Mouse (Mus musculus) cortical plate, adult 2 months (tissue): Measurements from ENCODE around the gene Rora. TPM values are rescaled to one million over a fixed set of nuclear protein-coding genes. Genes with fewer than 3 reads are reported as not detected.

Source experiments
- H3K27ac ChIP-seq: fragments of 200-500 bp; 2 replicates; pipeline ENCODE4 v1.5.1; 2012; ENCODE audit warnings: low read length, control low read depth, inconsistent platforms; ENCODE audit not compliant: insufficient read depth
- H3K4me1 ChIP-seq: fragments of 200-500 bp; 2 replicates; pipeline ENCODE4 v1.6.1; 2011; ENCODE audit warnings: low read length; ENCODE audit not compliant: control insufficient read depth, insufficient read depth
- H3K4me3 ChIP-seq: fragments of 200-500 bp; 2 replicates; pipeline ENCODE4 v1.5.1; 2011; ENCODE audit warnings: mild to moderate bottlenecking, low read length, control low read depth; ENCODE audit not compliant: insufficient read depth
- CTCF ChIP-seq: fragments of 200-500 bp; IDR thresholded peaks from 2 replicates; pipeline ENCODE4 v1.5.1; 2011; ENCODE audit warnings: mild to moderate bottlenecking, control low read depth, low read length; ENCODE audit not compliant: insufficient read depth; ENCODE audit errors: extremely low read depth
- POLR2A ChIP-seq: fragments of 200-500 bp; IDR thresholded peaks from 2 replicates; pipeline ENCODE4 v1.6.1; 2011; ENCODE audit warnings: mild to moderate bottlenecking, low read length, control low read depth; ENCODE audit not compliant: insufficient read depth; ENCODE audit errors: extremely low read depth
- polyA plus RNA-seq: library from polyadenylated mRNA; depleted of rRNA; stranded (reverse); fragments of >200 nt; gene quantifications from 2 replicates; pipeline ENCODE4 v1.2.3, GENCODE M21; 2012

Gene Rora
- polyA plus RNA-seq, 1 experiment, result 23.6 TPM

GRCm38 (mm10) chr9:69323831-69324230 is 670.2 kb downstream of the Rora start:
- no peak for TF ChIP-seq POLR2A
- TF ChIP-seq CTCF, result no peak
- H3K27ac ChIP-seq, result no peak overlapping the region
- H3K4me1 ChIP-seq, result peaks cover 1% of the 10 kb centered on the region; the same call in 1 of the 2 replicates
- no peak overlapping the region for H3K4me3 ChIP-seq

- TF ChIP-seq POLR2A (no peak), CTCF (no peak)
- no peak overlapping the region for H3K4me3 ChIP-seq
- H3K4me1 ChIP-seq, result peaks cover 1% of the 10 kb centered on the region; the same call in 1 of the 2 replicates
- H3K27ac ChIP-seq, result no peak overlapping the region
These were observed 673.5 kb downstream of the Rora start for GRCm38 (mm10) chr9:69327077-69327476.

GRCm38 (mm10) chr9:69327591-69327990 is 674.0 kb downstream of the Rora start:
- Histone ChIP-seq H3K4me3 (no peak overlapping the region), H3K27ac (no peak overlapping the region), H3K4me1 (peaks cover 1% of the 10 kb centered on the region; the same call in 1 of the 2 replicates)
- TF ChIP-seq CTCF (no peak), POLR2A (no peak)

GRCm38 (mm10) chr9:69331790-69332189 is 678.2 kb downstream of the Rora start:
- H3K27ac ChIP-seq, result no peak overlapping the region
- H3K4me3 ChIP-seq, result no peak overlapping the region
- no peak for TF ChIP-seq CTCF
- TF ChIP-seq POLR2A, result no peak
- peaks cover under 1% of the 10 kb centered on the region for H3K4me1 ChIP-seq

GRCm38 (mm10) chr9:69332802-69333568 is 679.4 kb downstream of the Rora start:
- TF ChIP-seq POLR2A (no peak), CTCF (no peak)
- no peak overlapping the region for H3K27ac ChIP-seq
- no peaks in the 10 kb centered on the region; the same call in 1 of the 2 replicates for H3K4me1 ChIP-seq
- H3K4me3 ChIP-seq, result no peak overlapping the region

- TF ChIP-seq CTCF, result no peak
- Histone ChIP-seq H3K4me1 (no peaks in the 10 kb centered on the region; the same call in 1 of the 2 replicates), H3K4me3 (no peak overlapping the region), H3K27ac (no peak overlapping the region)
These were observed 680.1 kb downstream of the Rora start for GRCm38 (mm10) chr9:69333654-69334053.

GRCm38 (mm10) chr9:69334106-69334505 is 680.5 kb downstream of the Rora start:
- no peaks in the 10 kb centered on the region; the same call in 1 of the 2 replicates for H3K4me1 ChIP-seq
- H3K27ac ChIP-seq, result no peak overlapping the region
- no peak overlapping the region for H3K4me3 ChIP-seq
- TF ChIP-seq POLR2A, result no peak
- no peak for TF ChIP-seq CTCF

GRCm38 (mm10) chr9:69336063-69336462 is 682.5 kb downstream of the Rora start:
- H3K27ac ChIP-seq, result no peak overlapping the region
- TF ChIP-seq POLR2A (no peak), CTCF (no peak)

GRCm38 (mm10) chr9:69339199-69339598 is 685.6 kb downstream of the Rora start:
- TF ChIP-seq CTCF (no peak), POLR2A (no peak)

More at GRCm38 (mm10) chr9:69336063-69336462, 682.5 kb downstream of the Rora start:
- H3K4me3 ChIP-seq, result no peak overlapping the region
- peaks cover 2% of the 10 kb centered on the region for H3K4me1 ChIP-seq

GRCm38 (mm10) chr9:69339829-69340228 is 686.2 kb downstream of the Rora start:
- no peak overlapping the region for H3K4me3 ChIP-seq
- H3K4me1 ChIP-seq, result peaks cover 2% of the 10 kb centered on the region
- TF ChIP-seq POLR2A, result no peak
- no peak for TF ChIP-seq CTCF
- no peak overlapping the region for H3K27ac ChIP-seq

More at GRCm38 (mm10) chr9:69339199-69339598, 685.6 kb downstream of the Rora start:
- Histone ChIP-seq H3K4me3 (no peak overlapping the region), H3K27ac (no peak overlapping the region), H3K4me1 (peaks cover 2% of the 10 kb centered on the region)
